Mouse (Mus musculus) embryonic facial prominence, embryonic 11.5 days (tissue): ENCODE data around the gene Atp11a. TPM values are rescaled to one million over a fixed set of nuclear protein-coding genes. Genes with fewer than 3 reads are reported as not detected.

Source experiments
- ATAC-seq: fragments of 200-750 bp; cut with Nextera tagmentation; replicated peaks from 2 replicates; pipeline ENCODE4 v1.8.0; 2017; ENCODE audit warnings: low read depth; ENCODE audit not compliant: insufficient number of reproducible peaks, low FRiP score, low TSS enrichment
- DNase-seq: peaks from one replicate; pipeline ENCODE4 v3.0.0-alpha.2; 2015; ENCODE audit warnings: low spot score
- H3K27ac ChIP-seq: fragments of 300-500 bp; sonication (generic); replicated peaks from 2 replicates; pipeline ENCODE4 v1.5.1; 2014; ENCODE audit warnings: mild to moderate bottlenecking, low read depth, low read length, control low read depth
- H3K27me3 ChIP-seq: fragments of 300-500 bp; sonication (generic); 2 replicates; pipeline ENCODE4 v1.6.1; 2014; ENCODE audit warnings: mild to moderate bottlenecking, low read length, moderate library complexity, mixed read lengths; ENCODE audit not compliant: control insufficient read depth, insufficient read depth
- H3K36me3 ChIP-seq: fragments of 300-500 bp; sonication (generic); replicated peaks from 2 replicates; pipeline ENCODE4 v1.6.1; 2014; ENCODE audit warnings: low read depth, mild to moderate bottlenecking, low read length, moderate library complexity, mixed read lengths; ENCODE audit not compliant: control insufficient read depth, insufficient read depth
- H3K4me1 ChIP-seq: fragments of 300-500 bp; sonication (generic); 2 replicates; pipeline ENCODE4 v1.6.1; 2014; ENCODE audit warnings: low read length, mixed read lengths; ENCODE audit not compliant: control insufficient read depth, insufficient read depth
- H3K4me2 ChIP-seq: fragments of 300-500 bp; sonication (generic); 2 replicates; pipeline ENCODE4 v1.6.1; 2014; ENCODE audit warnings: low read depth, mild to moderate bottlenecking, control low read depth, low read length, moderate library complexity
- H3K4me3 ChIP-seq: fragments of 300-500 bp; sonication (generic); 2 replicates; pipeline ENCODE4 v1.5.1; 2014; ENCODE audit warnings: low read depth, low read length, control low read depth
- H3K9ac ChIP-seq: fragments of 300-500 bp; sonication (generic); replicated peaks from 2 replicates; pipeline ENCODE4 v1.6.1; 2014; ENCODE audit warnings: mild to moderate bottlenecking, control low read depth, low read length
- H3K9me3 ChIP-seq: fragments of 300-500 bp; sonication (generic); replicated peaks from 2 replicates; pipeline ENCODE4 v1.6.1; 2016; ENCODE audit warnings: mild to moderate bottlenecking, low read length, inconsistent platforms, mixed read lengths; ENCODE audit not compliant: control insufficient read depth
- WGBS: fragments of 180-500 bp; shearing (Covaris S2); extraction: QIAGEN DNeasy Blood & Tissue Kit; methylation state at CpG from one replicate; pipeline ENCODE4 v1.1.7; 2014; 5-methylcytosine and 5-hydroxymethylcytosine counted together
- polyA plus RNA-seq: library from polyadenylated mRNA; unstranded; fragments of >200 nt; fragmentation: Nextera tagmentation; extraction: Ambion mirVana; gene quantifications from 2 replicates; pipeline ENCODE4 v1.2.1, GENCODE M21; 2014

The Atp11a gene
- polyA plus RNA-seq, 1 experiment from 2014 or later, result 11.6 TPM

GRCm38 (mm10) chr8:12803121-12803520 is 46.3 kb downstream of the Atp11a start:
- Histone ChIP-seq H3K27ac (no peak overlapping the region), H3K4me1 (peaks cover 3% of the 10 kb centered on the region), H3K9ac (no peak overlapping the region), H3K36me3 (no peaks in the 10 kb centered on the region), H3K27me3 (no peaks in the 10 kb centered on the region), H3K4me3 (no peak overlapping the region), H3K9me3 (no peaks in the 10 kb centered on the region), H3K4me2 (no peak overlapping the region)
- no peak for ATAC-seq
- 88% methylated on average over 10 of the region's 10 CpGs for WGBS
- DNase-seq, result no peak

DNA sequence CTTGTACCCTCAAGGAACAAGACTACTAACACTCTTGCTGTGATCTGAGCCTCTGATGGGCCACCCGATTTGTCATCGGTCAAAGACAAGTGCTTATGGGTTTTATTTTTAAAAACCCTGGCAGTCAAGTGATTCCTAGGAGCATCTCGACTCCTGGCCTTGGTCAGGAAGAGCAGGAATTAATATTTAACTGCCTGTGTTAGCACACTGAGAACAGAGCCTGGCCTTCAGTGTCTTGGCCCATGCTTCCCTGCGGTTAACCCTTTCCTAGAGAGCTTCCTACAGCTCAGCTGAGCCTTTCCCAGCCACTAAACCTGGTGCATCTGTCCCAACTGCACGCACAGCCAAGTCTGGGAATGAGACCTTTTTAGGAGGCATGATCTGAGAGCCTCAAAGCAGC is 48.1 kb downstream of the Atp11a start:
- Histone ChIP-seq H3K4me3 (no peak overlapping the region), H3K4me1 (peaks cover 3% of the 10 kb centered on the region), H3K9ac (no peak overlapping the region), H3K36me3 (no peaks in the 10 kb centered on the region), H3K27me3 (no peaks in the 10 kb centered on the region), H3K27ac (no peak overlapping the region), H3K4me2 (no peak overlapping the region), H3K9me3 (no peaks in the 10 kb centered on the region)
- ATAC-seq (no peak), DNase-seq (no peak)
- 84% methylated on average over 5 of the region's 5 CpGs for WGBS

GRCm38 (mm10) chr8:12805569-12805968 is 48.8 kb downstream of the Atp11a start:
- no peaks in the 10 kb centered on the region for H3K9me3 ChIP-seq
- no peak overlapping the region for H3K4me2 ChIP-seq
- ATAC-seq, result no peak
- no peak overlapping the region for H3K4me3 ChIP-seq
- no peaks in the 10 kb centered on the region; the same call in none of the 2 replicates for H3K4me1 ChIP-seq
- DNase-seq, result no peak
- H3K36me3 ChIP-seq, result no peaks in the 10 kb centered on the region
- no peak overlapping the region for H3K27ac ChIP-seq
- no peaks in the 10 kb centered on the region for H3K27me3 ChIP-seq
- 67% methylated on average over 4 of the region's 4 CpGs for WGBS
- no peak overlapping the region for H3K9ac ChIP-seq

- ATAC-seq, result no peak
- Histone ChIP-seq H3K36me3 (no peaks in the 10 kb centered on the region; the same call in 1 of the 2 replicates), H3K27ac (no peak overlapping the region), H3K4me2 (no peak overlapping the region), H3K9me3 (no peaks in the 10 kb centered on the region), H3K27me3 (no peaks in the 10 kb centered on the region), H3K9ac (no peak overlapping the region), H3K4me1 (no peaks in the 10 kb centered on the region), H3K4me3 (no peak overlapping the region)
- DNase-seq, result no peak
- WGBS, result 93% methylated on average over 2 of the region's 2 CpGs
These were observed 51.2 kb downstream of the Atp11a start for GRCm38 (mm10) chr8:12808018-12808417.

GRCm38 (mm10) chr8:12809516-12809915 is 52.7 kb downstream of the Atp11a start:
- Histone ChIP-seq H3K36me3 (no peaks in the 10 kb centered on the region; the same call in 1 of the 2 replicates), H3K27ac (no peak overlapping the region), H3K4me2 (no peak overlapping the region), H3K9ac (no peak overlapping the region), H3K4me1 (no peaks in the 10 kb centered on the region), H3K4me3 (no peak overlapping the region), H3K27me3 (no peaks in the 10 kb centered on the region), H3K9me3 (no peaks in the 10 kb centered on the region)
- ATAC-seq (no peak), DNase-seq (no peak)
- 71% methylated on average over 2 of the region's 2 CpGs for WGBS

GRCm38 (mm10) chr8:12811231-12811630 is 54.4 kb downstream of the Atp11a start:
- H3K9ac ChIP-seq, result no peak overlapping the region
- H3K4me2 ChIP-seq, result no peak overlapping the region
- H3K4me3 ChIP-seq, result no peak overlapping the region
- 48% methylated on average over 6 of the region's 6 CpGs for WGBS
- no peaks in the 10 kb centered on the region for H3K9me3 ChIP-seq
- H3K4me1 ChIP-seq, result no peaks in the 10 kb centered on the region
- H3K27me3 ChIP-seq, result no peaks in the 10 kb centered on the region
- H3K36me3 ChIP-seq, result no peaks in the 10 kb centered on the region; the same call in 1 of the 2 replicates
- DNase-seq (peak; percentile 12), ATAC-seq (no peak)
- H3K27ac ChIP-seq, result no peak overlapping the region

DNA sequence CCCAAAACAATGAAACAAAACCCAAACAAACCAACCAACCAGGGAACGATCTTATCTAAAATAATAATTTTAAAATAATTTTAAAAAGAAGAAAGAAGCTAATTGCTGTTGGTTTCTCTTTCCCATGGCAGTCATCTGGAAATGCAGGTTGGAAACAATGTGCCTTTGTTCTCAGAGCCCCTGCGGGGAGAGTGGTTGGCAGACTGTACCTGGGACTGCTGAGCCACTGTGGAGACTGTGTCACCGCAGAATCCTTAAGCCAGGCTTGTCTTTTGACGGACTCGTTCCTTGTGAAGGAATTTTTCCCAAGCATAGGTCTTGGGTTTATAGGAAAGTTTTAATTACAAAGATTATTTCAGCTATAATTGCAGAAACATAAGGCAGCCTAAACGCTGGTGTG is 59.6 kb downstream of the Atp11a start:
- ATAC-seq (no peak), DNase-seq (no peak)
- Histone ChIP-seq H3K9ac (no peak overlapping the region), H3K36me3 (no peaks in the 10 kb centered on the region; the same call in 1 of the 2 replicates), H3K27ac (no peak overlapping the region), H3K4me2 (no peak overlapping the region), H3K4me3 (no peak overlapping the region), H3K27me3 (no peaks in the 10 kb centered on the region), H3K9me3 (no peaks in the 10 kb centered on the region), H3K4me1 (no peaks in the 10 kb centered on the region)
- 55% methylated on average over 6 of the region's 6 CpGs for WGBS

GRCm38 (mm10) chr8:12822892-12823291 is 66.1 kb downstream of the Atp11a start:
- Histone ChIP-seq H3K9me3 (no peaks in the 10 kb centered on the region), H3K36me3 (no peaks in the 10 kb centered on the region), H3K9ac (no peak overlapping the region), H3K4me1 (no peaks in the 10 kb centered on the region), H3K27ac (no peak overlapping the region), H3K4me3 (no peak overlapping the region), H3K4me2 (no peak overlapping the region), H3K27me3 (no peaks in the 10 kb centered on the region)
- ATAC-seq, result no peak
- WGBS, result 79% methylated on average over 7 of the region's 7 CpGs
- DNase-seq, result no peak
